Mouse (Mus musculus) neural tube, embryonic 14.5 days (tissue): ENCODE results near the gene Art3. TPM values are rescaled to one million over a fixed set of nuclear protein-coding genes. Genes with fewer than 3 reads are reported as not detected.

ENCODE experiments used
- ATAC-seq: fragments of 200-750 bp; cut with Nextera tagmentation; 2 replicates; pipeline ENCODE4 v1.8.0; 2017; ENCODE audit warnings: low read depth, mild to moderate bottlenecking, moderate TSS enrichment, moderate library complexity
- H3K27ac ChIP-seq: fragments of 300-500 bp; sonication (generic); 2 replicates; pipeline ENCODE4 v1.5.1; 2014; ENCODE audit warnings: low read depth, mild to moderate bottlenecking, control low read depth, low read length, moderate library complexity, mixed read lengths
- H3K27me3 ChIP-seq: fragments of 300-500 bp; sonication (generic); 2 replicates; pipeline ENCODE4 v1.6.1; 2014; ENCODE audit warnings: low read length; ENCODE audit not compliant: control insufficient read depth, insufficient read depth
- H3K36me3 ChIP-seq: fragments of 300-500 bp; sonication (generic); 2 replicates; pipeline ENCODE4 v1.6.1; 2014; ENCODE audit warnings: low read length, mixed read lengths; ENCODE audit not compliant: control insufficient read depth, insufficient read depth
- H3K4me1 ChIP-seq: fragments of 300-500 bp; sonication (generic); 2 replicates; pipeline ENCODE4 v1.6.1; 2014; ENCODE audit warnings: low read length; ENCODE audit not compliant: control insufficient read depth, insufficient read depth
- H3K4me2 ChIP-seq: fragments of 300-500 bp; sonication (generic); 2 replicates; pipeline ENCODE4 v1.6.1; 2014; ENCODE audit warnings: mild to moderate bottlenecking, low read depth, low read length, control low read depth
- H3K4me3 ChIP-seq: fragments of 300-500 bp; sonication (generic); 2 replicates; pipeline ENCODE4 v1.5.1; 2014; ENCODE audit warnings: low read depth, low read length, control low read depth, mixed read lengths
- H3K9ac ChIP-seq: fragments of 300-500 bp; sonication (generic); replicated peaks from 2 replicates; pipeline ENCODE4 v1.6.1; 2014; ENCODE audit warnings: low read depth, mild to moderate bottlenecking, control low read depth, low read length, mixed read lengths
- H3K9me3 ChIP-seq: fragments of 300-500 bp; sonication (generic); 2 replicates; pipeline ENCODE4 v1.6.1; 2016; ENCODE audit warnings: low read length; ENCODE audit not compliant: control insufficient read depth
- WGBS: fragments of 180-500 bp; shearing (Covaris S2); extraction: QIAGEN DNeasy Blood & Tissue Kit; methylation state at CpG from one replicate; pipeline ENCODE4 v1.1.7; 2014; 5-methylcytosine and 5-hydroxymethylcytosine counted together
- microRNA-seq: library from miRNA; unstranded; fragments of <30 nt; microRNA quantifications from one replicate; pipeline ENCODE4, GENCODE M21; 2016
- polyA plus RNA-seq: library from polyadenylated mRNA; unstranded; fragments of >200 nt; fragmentation: Nextera tagmentation; extraction: Ambion mirVana; gene quantifications from 2 replicates; pipeline ENCODE4 v1.2.1, GENCODE M21; 2014

Gene Art3
- polyA plus RNA-seq, 1 experiment from 2014 or later, result 6.0 TPM

DNA sequence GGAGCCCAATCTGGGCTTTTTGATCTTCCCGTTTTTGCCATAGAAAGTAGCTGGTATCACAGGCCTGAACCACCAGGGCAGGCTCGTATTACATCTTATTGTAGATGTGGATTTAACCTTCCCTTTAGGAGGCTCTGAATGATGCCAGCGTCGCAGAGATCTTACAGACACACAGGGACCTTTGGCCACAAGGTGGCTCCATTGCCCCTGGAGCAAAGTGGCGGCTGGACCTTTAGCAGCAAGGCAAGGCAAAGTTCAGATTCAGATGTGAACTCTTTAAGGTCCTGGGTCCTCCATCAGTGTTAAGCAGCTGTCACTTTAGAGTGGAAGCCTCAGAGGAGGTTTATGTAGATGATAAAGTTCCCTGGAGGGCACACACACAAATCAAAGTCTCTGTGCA lies 129.7 kb downstream of the Art3 start:
- ATAC-seq, result no peak
- Histone ChIP-seq H3K9me3 (no peaks in the 10 kb centered on the region), H3K27ac (no peak overlapping the region), H3K9ac (no peak overlapping the region), H3K4me3 (no peak overlapping the region), H3K36me3 (peaks cover 9% of the 10 kb centered on the region), H3K4me1 (no peaks in the 10 kb centered on the region), H3K27me3 (no peaks in the 10 kb centered on the region), H3K4me2 (no peak overlapping the region)
- 26% methylated on average over 5 of the region's 5 CpGs for WGBS

Small RNAs within 50 kb of the gene (microRNA-seq; reads per million reads assigned to microRNA genes)
- not detected for gene Mir6415

Other genes with a start within 250 kb of the Art3 start
- gene G3bp2, start 248.1 kb upstream of the Art3 start, polyA plus RNA-seq, result 406 and 408 TPM in 2 replicates
- gene Uso1, start 193.9 kb upstream of the Art3 start, polyA plus RNA-seq, result 31.7 and 36.3 TPM in 2 replicates
- gene U90926, start 116.4 kb upstream of the Art3 start, polyA plus RNA-seq, result not detected in 2 replicates
- 0.21 and 0.99 TPM in 2 replicates for gene Ppef2, start 75.5 kb upstream of the Art3 start, polyA plus RNA-seq
- gene Naaa, start 53.7 kb upstream of the Art3 start, polyA plus RNA-seq, result 23.1 and 23.9 TPM in 2 replicates
- gene Sdad1, start 21.3 kb upstream of the Art3 start, polyA plus RNA-seq, result 30.2 and 37.4 TPM in 2 replicates
- gene Cxcl9, start 3.7 kb upstream of the Art3 start, polyA plus RNA-seq, result not detected in 2 replicates
- gene Cxcl10, start 17.1 kb downstream of the Art3 start, polyA plus RNA-seq, result not detected in 2 replicates
- gene Nup54, start 103.4 kb downstream of the Art3 start, polyA plus RNA-seq, result 52.7 and 53.7 TPM in 2 replicates
- gene Scarb2, start 175.0 kb downstream of the Art3 start, polyA plus RNA-seq, result 16.2 and 17.6 TPM in 2 replicates
- gene Fam47e, start 223.2 kb downstream of the Art3 start, polyA plus RNA-seq, result 1.4 and 2.1 TPM in 2 replicates